Mouse (Mus musculus) G1E (cell line): Measurements from ENCODE around the gene Synpo2l.

ENCODE experiments used
- CTCF ChIP-seq: IDR thresholded peaks from 2 replicates; pipeline ENCODE4 v1.5.1; 2012; ENCODE audit warnings: low read depth, low read length, inconsistent platforms, mixed read lengths
- GATA1 ChIP-seq: IDR thresholded peaks from 2 replicates; pipeline ENCODE4 v1.6.1; 2012; ENCODE audit warnings: borderline replicate concordance, low read length, inconsistent platforms, mixed read lengths
- POLR2AphosphoS5 ChIP-seq: IDR thresholded peaks from 2 replicates; pipeline ENCODE4 v1.6.1; 2012; ENCODE audit warnings: low read depth, low read length, inconsistent platforms; ENCODE audit not compliant: insufficient replicate concordance
- TAL1 ChIP-seq: conservative IDR thresholded peaks from 2 replicates; pipeline ENCODE4 v1.6.1; 2012; ENCODE audit warnings: low read depth, low read length, inconsistent platforms, mixed read lengths

DNA sequence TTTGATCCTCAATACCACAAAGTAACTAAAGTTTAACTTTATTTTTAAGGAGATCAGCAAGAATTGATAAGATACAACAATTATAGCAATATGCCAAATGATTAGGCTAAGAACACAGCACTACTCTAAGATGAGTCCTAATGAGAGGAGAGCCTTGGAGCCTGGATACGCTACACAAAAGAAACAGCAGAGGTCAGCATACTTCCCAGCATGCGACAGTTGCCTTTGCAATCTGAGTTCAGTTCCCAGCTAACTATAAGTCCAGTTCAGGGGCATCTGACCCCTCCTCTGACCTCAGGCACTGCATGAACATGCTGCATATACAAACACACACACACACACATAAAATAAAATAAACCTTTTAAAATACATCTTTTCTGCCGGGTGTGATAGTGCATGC is 22.6 kb downstream of the Synpo2l start:
- no peak for TF ChIP-seq TAL1
- TF ChIP-seq CTCF = no peak
- no peak for TF ChIP-seq GATA1
- no peak for TF ChIP-seq POLR2AphosphoS5
